ENCODE assay signal across 8 mouse cellular contexts in the genomic region with DNA sequence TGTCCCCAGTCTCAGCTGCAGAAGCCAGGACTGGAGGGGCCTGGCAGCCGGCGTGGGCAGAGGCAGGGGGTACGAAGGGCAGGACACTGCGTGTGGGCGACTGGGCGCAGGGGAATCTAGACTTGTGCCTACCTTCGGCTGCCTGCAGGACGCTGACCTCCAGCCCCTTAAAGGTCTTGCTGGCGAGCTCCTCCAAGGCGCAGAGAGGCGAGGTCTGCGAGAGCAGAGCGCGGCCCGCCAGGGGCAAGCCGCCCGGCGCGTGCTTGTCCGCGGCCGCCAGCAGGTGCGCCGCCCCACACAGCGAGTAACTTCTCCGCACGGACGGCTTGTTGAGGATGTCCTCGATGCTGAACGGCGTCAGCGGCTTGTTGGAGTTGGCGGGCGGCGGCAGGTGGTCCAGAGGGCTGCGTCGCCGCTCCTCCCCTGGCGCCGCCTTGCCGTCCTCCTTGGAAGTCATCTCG. TPM values are rescaled to one million over a fixed set of nuclear protein-coding genes. Genes with fewer than 3 reads are reported as not detected.
A peak's percentile ranks its signal among the peaks of the same experiment; 100 is the strongest.
DNase-seq lines count a peak whose midpoint lies in the region; ATAC-seq and TF ChIP-seq lines count a peak whose summit lies in the region.

No protein-coding gene starts in this region.

- H3K9me3 ChIP-seq in embryonic facial prominence, embryonic 13.5 days: no peaks in the 10 kb centered on the region
- H3K9me3 ChIP-seq in limb, embryonic 11.5 days (ENCODE audit: control insufficient read depth, low read length): no peaks in the 10 kb centered on the region

- DNase-seq in kidney, postnatal 4 days: peak; percentile 35 to 50
- DNase-seq in kidney, adult 2 months: no peak
- peak; percentile 68 for DNase-seq in limb, embryonic 11.5 days (ENCODE audit: low spot score)
- DNase-seq in splenic B cell, adult 2 months (ENCODE audit: low read depth, low spot score): peak; percentile 51
- DNase-seq in right cerebral cortex, adult 2 months (ENCODE audit: low spot score in 2 of 2): no peak
- DNase-seq in thymus, postnatal 10 days (ENCODE audit: low spot score in 2 of 2): no peak
- DNase-seq in left cerebral cortex, postnatal 25 days (ENCODE audit: low spot score in 2 of 2): no peak

- TF ChIP-seq CTCF in kidney, adult 2 months (conservative IDR thresholded peaks at IDR 0.05; ENCODE audit: insufficient read depth, insufficient read length, low read depth, low read length): no peak

- intact Hi-C loops in left cerebral cortex, postnatal 25 days (cut with DNase I): loop anchor here (5.0 kb wide), 3 partner anchors 158 to 1622 kb away; a partner anchor contains a TSS

- WGBS in kidney, adult 2 months: 2% methylated on average over 42 of the region's 42 CpGs
- under 1% methylated on average over 42 of the region's 42 CpGs for WGBS in embryonic facial prominence, embryonic 13.5 days
- WGBS in limb, embryonic 11.5 days: under 1% methylated on average over 42 of the region's 42 CpGs

- no peak overlapping the region for H3K4me3 ChIP-seq in kidney, adult 2 months (ENCODE audit: insufficient read depth, low read depth, low read length)
- peak overlapping the region; percentile 37 for H3K4me3 ChIP-seq in embryonic facial prominence, embryonic 13.5 days
- H3K4me3 ChIP-seq in limb, embryonic 11.5 days (ENCODE audit: low read depth, low read length): peak overlapping the region; percentile 32

- peak overlapping the region; percentile 61 for H3K4me2 ChIP-seq in embryonic facial prominence, embryonic 13.5 days
- H3K4me2 ChIP-seq in limb, embryonic 11.5 days (ENCODE audit: low read depth, severe bottlenecking): peak overlapping the region; percentile 15; the same call in 1 of the 2 replicates

- ATAC-seq in embryonic facial prominence, embryonic 13.5 days (ENCODE audit: insufficient number of reproducible peaks, insufficient read depth, low FRiP score, low TSS enrichment, low read depth): no peak
- ATAC-seq in limb, embryonic 11.5 days (ENCODE audit: insufficient number of reproducible peaks, low FRiP score, low TSS enrichment, low read depth): no peak

- H3K27ac ChIP-seq in kidney, adult 2 months (ENCODE audit: insufficient read depth, low read depth, low read length): no peak overlapping the region
- H3K27ac ChIP-seq in embryonic facial prominence, embryonic 13.5 days: no peak overlapping the region
- peak overlapping the region; percentile 24 for H3K27ac ChIP-seq in limb, embryonic 11.5 days (replicated peaks; ENCODE audit: low read depth, low read length)

- no peak overlapping the region for H3K9ac ChIP-seq in embryonic facial prominence, embryonic 13.5 days
- H3K9ac ChIP-seq in limb, embryonic 11.5 days (ENCODE audit: low read length): peak overlapping the region; percentile 45

- H3K27me3 ChIP-seq in kidney, adult 2 months (replicated peaks; ENCODE audit: control insufficient read depth, insufficient read depth, low read length): peaks cover 49% of the 10 kb centered on the region
- peaks cover 100% of the 10 kb centered on the region for H3K27me3 ChIP-seq in embryonic facial prominence, embryonic 13.5 days
- H3K27me3 ChIP-seq in limb, embryonic 11.5 days (ENCODE audit: control insufficient read depth, insufficient read depth, low read length): peaks cover 93% of the 10 kb centered on the region
- H3K27me3 ChIP-seq in splenic B cell, adult 2 months (ENCODE audit: control insufficient read depth, insufficient read depth, low read length, poor library complexity, severe bottlenecking): peaks cover 14% of the 10 kb centered on the region

- H3K36me3 ChIP-seq in kidney, adult 2 months (ENCODE audit: control insufficient read depth, insufficient read depth, low read length): no peaks in the 10 kb centered on the region
- no peaks in the 10 kb centered on the region for H3K36me3 ChIP-seq in embryonic facial prominence, embryonic 13.5 days
- no peaks in the 10 kb centered on the region for H3K36me3 ChIP-seq in limb, embryonic 11.5 days (ENCODE audit: control insufficient read depth, insufficient read depth, low read length)
- H3K36me3 ChIP-seq in splenic B cell, adult 2 months (ENCODE audit: control insufficient read depth, insufficient read depth, low read length, poor library complexity, severe bottlenecking): no peaks in the 10 kb centered on the region

- no peak for TF ChIP-seq POLR2A in kidney, adult 2 months (IDR thresholded peaks at IDR 0.05; ENCODE audit: low read depth, low read length)

- H3K4me1 ChIP-seq in kidney, adult 2 months (ENCODE audit: control insufficient read depth, insufficient read depth, low read length): 0 out of 2 replicates have a peak, but pooled peaks cover 3% of the 10 kb centered on the region
- peaks cover 38% of the 10 kb centered on the region for H3K4me1 ChIP-seq in embryonic facial prominence, embryonic 13.5 days
- peaks cover 18% of the 10 kb centered on the region for H3K4me1 ChIP-seq in limb, embryonic 11.5 days (ENCODE audit: control insufficient read depth, insufficient read depth, low read length)

RNA-seq across cellular contexts. Expression of a gene that starts 0.8 kb away (rescaled TPM):
- polyA plus RNA-seq in kidney, adult 2 months (2012; rRNA removed): 0.06 TPM in 1 of 2 replicates, not detected in the other
- polyA plus RNA-seq in embryonic facial prominence, embryonic 13.5 days (2015; fragmentation: Nextera tagmentation; extraction: Ambion mirVana): 0.17 and 0.27 TPM in 2 replicates
- polyA plus RNA-seq in limb, embryonic 11.5 days (2014; fragmentation: Nextera tagmentation; extraction: Ambion mirVana): 5.0 and 5.1 TPM in 2 replicates
- not detected for total RNA-seq in left cerebral cortex, postnatal 25 days (2021)

Comparison
In these comparisons a context has a peak if more than half of its experiments do, and no peak if none do; other contexts are left out.
1. DNase-seq: peak in kidney, postnatal 4 days (2 of 2), limb, embryonic 11.5 days (single experiment) and splenic B cell, adult 2 months (single experiment); none in kidney, adult 2 months (single experiment), right cerebral cortex, adult 2 months (0 of 2), thymus, postnatal 10 days (0 of 2) and left cerebral cortex, postnatal 25 days (0 of 2).